Mouse (Mus musculus): Measurements from ENCODE around the gene 0610012G03Rik. TPM values are rescaled to one million over a fixed set of nuclear protein-coding genes. Genes with fewer than 3 reads are reported as not detected.
A peak's percentile ranks its signal among the peaks of the same experiment; 100 is the strongest.

The 0610012G03Rik gene
- polyA plus RNA-seq, 1 experiment from 2014 or later: 57.3 TPM

GRCm38 (mm10) chr16:31944698-31945255 lies 3.5 kb downstream of the 0610012G03Rik start:
- H3K36me3 ChIP-seq: peaks cover 13% of the 10 kb centered on the region; the same call in 1 of the 2 replicates
- 74% methylated on average over 12 of the region's 12 CpGs for WGBS (ENCODE audit: insufficient replicate concordance)
- peaks cover 50% of the 10 kb centered on the region for H3K4me1 ChIP-seq
- no peak overlapping the region for H3K9ac ChIP-seq
- no peaks in the 10 kb centered on the region for H3K9me3 ChIP-seq (replicated peaks)
- H3K4me2 ChIP-seq: no peak overlapping the region
- ATAC-seq: no peak
- H3K27ac ChIP-seq: no peak overlapping the region
- H3K4me3 ChIP-seq: no peak overlapping the region
- no peaks in the 10 kb centered on the region; the same call in 1 of the 2 replicates for H3K27me3 ChIP-seq (replicated peaks)

GRCm38 (mm10) chr16:31943980-31944379 lies 4.3 kb downstream of the 0610012G03Rik start:
- 5% methylated on average over 10 of the region's 10 CpGs for WGBS (ENCODE audit: insufficient replicate concordance)
- peaks cover 13% of the 10 kb centered on the region; the same call in 1 of the 2 replicates for H3K36me3 ChIP-seq
- H3K4me2 ChIP-seq: no peak overlapping the region
- no peak for ATAC-seq
- H3K9me3 ChIP-seq (replicated peaks): no peaks in the 10 kb centered on the region
- H3K27me3 ChIP-seq (replicated peaks): peaks cover 5% of the 10 kb centered on the region; the same call in 1 of the 2 replicates
- H3K9ac ChIP-seq: no peak overlapping the region
- no peak overlapping the region for H3K4me3 ChIP-seq
- peaks cover 42% of the 10 kb centered on the region for H3K4me1 ChIP-seq
- H3K27ac ChIP-seq: no peak overlapping the region

GRCm38 (mm10) chr16:31940586-31940985 lies 7.7 kb downstream of the 0610012G03Rik start:
- no peak overlapping the region for H3K4me3 ChIP-seq
- H3K4me2 ChIP-seq: peak overlapping the region; percentile 17; the same call in 1 of the 2 replicates
- H3K27ac ChIP-seq: no peak overlapping the region
- ATAC-seq: peak; percentile 66
- H3K4me1 ChIP-seq: peaks cover 20% of the 10 kb centered on the region
- peaks cover 4% of the 10 kb centered on the region; the same call in 1 of the 2 replicates for H3K9me3 ChIP-seq (replicated peaks)
- H3K27me3 ChIP-seq (replicated peaks): peaks cover 24% of the 10 kb centered on the region
- peaks cover 13% of the 10 kb centered on the region; the same call in 1 of the 2 replicates for H3K36me3 ChIP-seq
- 31% methylated on average over 2 of the region's 2 CpGs for WGBS (ENCODE audit: insufficient replicate concordance)
- H3K9ac ChIP-seq: peak overlapping the region; percentile 7; the same call in 1 of the 2 replicates

DNA sequence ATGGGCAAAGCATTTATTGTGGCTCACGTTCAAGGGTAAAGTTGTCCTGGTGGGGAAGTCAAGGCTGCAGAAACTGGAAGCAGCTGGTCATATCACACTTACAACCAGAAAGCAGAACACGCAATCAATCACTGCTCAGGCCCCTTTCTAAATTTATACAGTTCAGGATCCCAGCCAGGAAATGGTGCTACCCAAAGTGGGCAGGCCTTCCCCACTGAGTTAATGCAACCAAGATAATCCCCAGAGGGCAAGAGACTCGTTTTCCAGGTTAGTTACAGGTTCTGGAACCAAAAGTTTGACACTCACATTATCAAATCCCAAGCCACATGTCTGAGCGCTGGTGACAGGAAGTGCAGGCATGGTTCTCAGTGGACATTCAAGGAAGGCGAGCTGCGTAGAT lies 9.4 kb downstream of the 0610012G03Rik start:
- H3K4me1 ChIP-seq: peaks cover 22% of the 10 kb centered on the region
- H3K36me3 ChIP-seq: no peaks in the 10 kb centered on the region
- no peak overlapping the region for H3K27ac ChIP-seq
- H3K4me2 ChIP-seq: no peak overlapping the region
- H3K4me3 ChIP-seq: no peak overlapping the region
- ATAC-seq: no peak
- H3K27me3 ChIP-seq (replicated peaks): peaks cover 42% of the 10 kb centered on the region
- 47% methylated on average over 6 of the region's 6 CpGs for WGBS (ENCODE audit: insufficient replicate concordance)
- no peak overlapping the region for H3K9ac ChIP-seq
- H3K9me3 ChIP-seq (replicated peaks): peaks cover 4% of the 10 kb centered on the region; the same call in 1 of the 2 replicates

DNA sequence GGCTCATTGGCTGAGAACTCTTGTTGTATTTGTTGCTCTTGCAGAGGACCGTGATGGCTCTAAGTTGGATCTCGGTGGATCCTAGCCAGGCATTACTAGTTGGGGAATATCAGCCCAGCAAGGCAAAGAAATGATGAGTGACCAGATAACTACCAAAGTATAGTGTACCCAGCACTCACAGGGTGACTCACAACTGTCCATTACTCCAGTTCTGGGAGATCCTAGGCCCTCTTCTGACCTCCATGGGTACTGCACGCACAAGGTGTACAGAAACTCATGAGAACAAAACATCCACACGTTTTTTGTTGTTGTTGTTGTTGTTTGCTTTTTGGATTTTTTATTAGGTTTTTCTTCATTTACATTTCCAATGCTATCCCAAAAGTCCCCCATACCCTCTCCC lies 11.7 kb downstream of the 0610012G03Rik start:
- WGBS (ENCODE audit: insufficient replicate concordance): 76% methylated on average over 4 of the region's 4 CpGs
- ATAC-seq: no peak
- Histone ChIP-seq H3K36me3 (no peaks in the 10 kb centered on the region), H3K4me1 (peaks cover 30% of the 10 kb centered on the region), H3K9ac (no peak overlapping the region), H3K9me3 (replicated peaks) (peaks cover 4% of the 10 kb centered on the region; the same call in 1 of the 2 replicates), H3K27ac (no peak overlapping the region), H3K4me2 (no peak overlapping the region), H3K4me3 (no peak overlapping the region), H3K27me3 (replicated peaks) (peaks cover 64% of the 10 kb centered on the region)

GRCm38 (mm10) chr16:31935091-31935979 lies 13.0 kb downstream of the 0610012G03Rik start:
- peaks cover 77% of the 10 kb centered on the region for H3K27me3 ChIP-seq (replicated peaks)
- peaks cover 21% of the 10 kb centered on the region for H3K4me1 ChIP-seq
- H3K9ac ChIP-seq: no peak overlapping the region
- no peaks in the 10 kb centered on the region for H3K36me3 ChIP-seq
- 4% methylated on average over 36 of the region's 36 CpGs for WGBS (ENCODE audit: insufficient replicate concordance)
- H3K4me3 ChIP-seq: peak overlapping the region; percentile 30
- H3K27ac ChIP-seq: no peak overlapping the region
- no peak for ATAC-seq
- H3K4me2 ChIP-seq: peak overlapping the region; percentile 52
- H3K9me3 ChIP-seq (replicated peaks): peaks cover 4% of the 10 kb centered on the region; the same call in 1 of the 2 replicates

DNA sequence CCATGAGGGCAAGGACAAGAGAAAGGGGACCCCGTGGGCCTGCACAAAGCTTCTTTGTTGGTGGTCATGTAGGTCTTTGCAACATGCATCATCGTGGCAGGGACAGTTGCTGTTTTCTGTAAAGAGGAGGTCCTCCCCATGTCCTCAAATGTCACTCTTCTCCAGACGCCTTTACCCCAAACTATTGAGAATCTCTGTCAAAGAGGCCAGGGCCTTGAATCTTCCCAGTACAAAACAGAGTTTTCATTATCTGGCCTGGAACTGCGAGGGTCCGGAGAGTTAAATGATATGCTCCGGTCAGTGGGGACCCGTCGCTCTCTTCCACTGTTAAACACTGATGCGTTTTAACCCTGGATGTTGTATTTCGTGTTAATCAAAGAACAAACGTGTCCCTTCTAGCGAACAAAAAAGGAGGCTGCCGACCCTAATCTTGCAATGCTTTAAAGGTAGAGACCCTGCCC lies 13.7 kb downstream of the 0610012G03Rik start:
- Histone ChIP-seq H3K4me2 (peak overlapping the region; percentile 52), H3K9me3 (replicated peaks) (peaks cover 4% of the 10 kb centered on the region; the same call in 1 of the 2 replicates), H3K27me3 (replicated peaks) (peaks cover 84% of the 10 kb centered on the region), H3K36me3 (no peaks in the 10 kb centered on the region), H3K4me1 (peaks cover 20% of the 10 kb centered on the region), H3K4me3 (no peak overlapping the region), H3K9ac (no peak overlapping the region), H3K27ac (no peak overlapping the region)
- no peak for ATAC-seq
- WGBS (ENCODE audit: insufficient replicate concordance): 26% methylated on average over 13 of the region's 13 CpGs

GRCm38 (mm10) chr16:31933751-31934549 lies 14.3 kb downstream of the 0610012G03Rik start, which contains the start of gene Pigz:
TSS of gene Pigz (plus strand) at chr16:31933851.
- H3K4me1 ChIP-seq: peaks cover 20% of the 10 kb centered on the region
- no peaks in the 10 kb centered on the region for H3K36me3 ChIP-seq
- ATAC-seq: no peak; the same call in 1 of the 2 replicates
- peaks cover 4% of the 10 kb centered on the region; the same call in 1 of the 2 replicates for H3K9me3 ChIP-seq (replicated peaks)
- H3K27me3 ChIP-seq (replicated peaks): peaks cover 79% of the 10 kb centered on the region
- no peak within 1 kb of the TSS for H3K27ac ChIP-seq
- H3K4me3 ChIP-seq: peak within 1 kb of the TSS; percentile 54
- peak within 1 kb of the TSS; percentile 42; the same call in 1 of the 2 replicates for H3K9ac ChIP-seq
- WGBS (ENCODE audit: insufficient replicate concordance): 10% methylated on average over 42 of the region's 42 CpGs
- peak within 1 kb of the TSS; percentile 82 for H3K4me2 ChIP-seq

GRCm38 (mm10) chr16:31932840-31933697 lies 15.2 kb downstream of the 0610012G03Rik start:
- peaks cover 20% of the 10 kb centered on the region for H3K4me1 ChIP-seq
- H3K4me2 ChIP-seq: peak overlapping the region; percentile 82
- H3K27me3 ChIP-seq (replicated peaks): peaks cover 77% of the 10 kb centered on the region
- no peak overlapping the region for H3K27ac ChIP-seq
- no peaks in the 10 kb centered on the region for H3K36me3 ChIP-seq
- peak; percentile 71 for ATAC-seq
- H3K4me3 ChIP-seq: peak overlapping the region; percentile 54
- WGBS (ENCODE audit: insufficient replicate concordance): 2% methylated on average over 50 of the region's 50 CpGs
- H3K9me3 ChIP-seq (replicated peaks): peaks cover 4% of the 10 kb centered on the region; the same call in 1 of the 2 replicates
- H3K9ac ChIP-seq: peak overlapping the region; percentile 42; the same call in 1 of the 2 replicates

- no peak overlapping the region for H3K4me3 ChIP-seq
- WGBS (ENCODE audit: insufficient replicate concordance): 59% methylated on average over 5 of the region's 5 CpGs
- H3K27me3 ChIP-seq (replicated peaks): peaks cover 77% of the 10 kb centered on the region
- peaks cover 4% of the 10 kb centered on the region; the same call in 1 of the 2 replicates for H3K9me3 ChIP-seq (replicated peaks)
- ATAC-seq: no peak
- H3K9ac ChIP-seq: no peak overlapping the region
- H3K4me2 ChIP-seq: no peak overlapping the region
- H3K36me3 ChIP-seq: no peaks in the 10 kb centered on the region
- H3K27ac ChIP-seq: no peak overlapping the region
- peaks cover 20% of the 10 kb centered on the region for H3K4me1 ChIP-seq
Measured at GRCm38 (mm10) chr16:31932255-31932654, 16.0 kb downstream of the 0610012G03Rik start.

All from liver, embryonic 12.5 days (tissue).